Mouse (Mus musculus): ENCODE measurements around the gene Gmpr2.

Gmpr2 gene

GRCm38 (mm10) chr14:55727889-55728685 lies 56.3 kb downstream of the Gmpr2 start:
- DNase-seq = no peak
